Mouse (Mus musculus): ENCODE results near the gene Ncapd3. TPM values are rescaled to one million over a fixed set of nuclear protein-coding genes. Genes with fewer than 3 reads are reported as not detected.

Ncapd3 gene
- total RNA-seq, 4 experiments from 2014 or later = 17.8 to 22.9 (median 21.7) TPM

DNA sequence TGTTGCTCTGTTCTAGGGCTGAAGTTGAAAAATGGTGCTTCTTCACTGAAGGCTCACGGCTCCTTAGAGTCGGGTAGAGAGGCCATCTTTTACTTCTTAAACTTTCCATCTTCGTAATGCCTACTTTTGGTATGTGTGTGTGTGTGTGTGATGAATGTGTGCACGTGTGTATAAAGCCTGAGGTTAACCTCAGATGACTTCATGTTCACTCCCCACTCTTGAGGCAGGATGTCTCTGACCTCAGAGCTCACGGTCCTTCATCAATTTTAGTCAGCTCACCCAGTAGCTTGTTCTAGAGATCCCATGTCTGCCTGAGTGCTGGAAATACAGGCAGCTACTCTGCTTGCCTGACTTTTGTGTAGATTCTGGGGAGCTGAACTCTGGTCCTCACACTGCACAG lies 13.9 kb downstream of the Ncapd3 start:
- no peak for DNase-seq (ENCODE audit: low spot score in 2 of 2)

DNA sequence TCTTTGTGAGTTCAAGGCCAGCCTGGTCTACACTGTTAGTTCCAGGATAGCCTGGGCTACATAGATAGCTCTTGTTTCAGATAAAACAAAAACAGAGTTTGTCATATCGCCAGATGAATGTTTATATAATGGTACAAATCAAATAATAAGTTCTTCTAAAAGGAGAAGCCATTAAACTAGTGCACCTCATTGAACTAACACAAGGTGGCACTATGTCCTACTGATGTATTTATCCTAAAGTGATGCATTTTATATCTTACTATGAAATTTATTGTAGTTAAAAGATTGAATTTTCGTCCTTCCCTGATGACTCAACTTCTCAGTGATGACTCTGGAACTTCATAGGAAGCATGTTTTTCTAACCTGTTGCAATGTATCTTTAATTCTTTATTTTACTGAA lies 19.5 kb downstream of the Ncapd3 start:
- no peak for DNase-seq (ENCODE audit: low spot score in 2 of 2)

DNA sequence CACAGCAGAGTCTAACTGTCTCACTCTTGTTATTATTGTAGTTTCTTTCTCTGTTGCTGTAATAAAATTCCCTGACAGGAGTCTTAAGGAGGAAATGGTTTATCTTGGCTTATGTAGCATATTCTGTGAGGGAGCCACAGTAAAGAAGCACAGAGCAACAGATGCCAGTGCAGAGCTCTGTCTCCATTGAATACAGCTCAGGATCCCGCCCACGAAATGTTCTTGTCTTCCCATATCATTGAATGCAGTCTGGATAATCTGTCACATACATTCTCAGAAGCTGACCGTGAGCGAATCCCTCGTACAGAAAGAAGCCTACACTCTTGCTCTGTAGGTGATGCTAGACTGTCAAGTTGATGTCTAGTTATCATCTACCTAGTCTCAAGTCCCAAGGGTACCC lies 28.4 kb downstream of the Ncapd3 start:
- peak; percentile 43 to 44 for DNase-seq (ENCODE audit: low spot score in 2 of 2)

DNA sequence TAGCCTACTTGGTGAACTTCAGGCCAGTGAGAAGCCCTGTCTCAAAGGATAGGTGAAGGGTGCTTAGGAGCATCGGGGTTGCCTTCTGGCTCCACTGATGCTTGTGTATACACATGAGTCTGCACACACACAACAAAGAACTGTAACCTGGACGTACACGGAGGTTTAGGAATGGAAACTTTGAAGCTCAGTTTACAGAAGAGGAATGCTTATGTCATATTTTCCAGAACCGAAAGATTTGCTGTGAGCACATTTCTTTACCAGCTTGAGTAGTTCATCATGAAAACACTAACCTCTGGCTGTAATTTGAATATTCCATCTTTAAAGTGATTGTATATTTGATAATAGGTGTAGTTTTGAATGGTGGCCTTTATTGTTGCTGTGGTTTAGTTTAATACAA lies 40.9 kb downstream of the Ncapd3 start:
- no peak for DNase-seq (ENCODE audit: low spot score in 2 of 2)

DNA sequence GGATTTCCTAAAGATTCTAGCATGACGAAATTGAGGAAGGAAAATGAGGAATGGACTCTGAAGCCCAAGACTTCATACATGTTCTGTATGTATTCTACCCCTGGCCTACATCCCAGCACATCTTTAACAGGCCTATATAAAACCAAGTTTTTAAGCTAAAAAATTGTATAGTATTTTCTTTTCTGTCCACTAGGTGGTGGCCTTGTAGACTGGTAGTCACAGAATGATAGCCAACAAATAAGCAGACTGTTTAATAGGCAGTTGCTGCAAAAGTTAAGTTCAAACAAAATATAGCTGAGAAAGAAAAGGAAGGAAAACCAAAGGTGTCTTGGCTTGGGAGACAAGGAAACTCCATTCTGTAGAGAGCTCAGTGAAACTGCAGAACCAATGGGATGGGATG lies 44.7 kb downstream of the Ncapd3 start:
- no peak for DNase-seq (ENCODE audit: low spot score in 2 of 2)

DNA sequence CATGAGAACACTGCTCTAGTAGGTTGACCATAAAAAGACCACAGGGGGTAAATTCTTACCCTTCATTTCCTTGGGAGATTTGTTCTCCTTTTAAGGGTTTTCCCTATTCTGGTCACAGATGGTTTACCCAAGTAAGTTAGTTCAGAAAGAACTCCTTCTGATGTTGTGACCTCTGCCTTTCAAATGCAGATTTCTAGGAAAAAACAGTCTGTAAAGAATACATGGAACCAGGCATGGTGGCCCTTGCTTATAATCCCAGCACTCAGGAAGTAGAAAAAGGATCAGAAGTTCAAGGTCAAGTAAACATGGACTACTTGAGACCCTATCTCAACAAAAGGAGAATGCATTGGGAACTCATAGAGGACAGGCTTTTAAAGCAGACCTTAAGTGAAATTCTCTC lies 45.8 kb downstream of the Ncapd3 start:
- DNase-seq (ENCODE audit: low spot score in 2 of 2) = no peak

DNA sequence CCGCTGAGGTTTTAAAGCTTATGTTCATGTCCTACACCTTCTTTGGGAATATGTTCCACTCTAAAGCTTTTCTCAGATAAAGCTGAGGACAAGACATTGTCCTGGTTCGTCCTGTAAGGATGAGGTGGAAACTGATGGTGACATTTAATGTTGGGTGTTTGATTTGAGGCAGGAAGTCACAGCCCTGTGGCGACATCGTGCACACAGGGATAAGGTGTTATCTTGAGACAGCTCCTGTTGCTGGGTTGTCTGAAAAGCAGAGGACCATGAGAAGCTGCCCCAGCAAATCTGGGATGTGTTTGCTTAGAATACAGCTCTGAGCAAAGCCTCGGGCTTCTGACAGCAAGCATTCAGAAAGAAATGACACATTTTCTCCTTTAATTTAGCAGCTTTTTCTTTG lies 56.3 kb downstream of the Ncapd3 start:
- no peak for DNase-seq (ENCODE audit: low spot score in 2 of 2)

DNA sequence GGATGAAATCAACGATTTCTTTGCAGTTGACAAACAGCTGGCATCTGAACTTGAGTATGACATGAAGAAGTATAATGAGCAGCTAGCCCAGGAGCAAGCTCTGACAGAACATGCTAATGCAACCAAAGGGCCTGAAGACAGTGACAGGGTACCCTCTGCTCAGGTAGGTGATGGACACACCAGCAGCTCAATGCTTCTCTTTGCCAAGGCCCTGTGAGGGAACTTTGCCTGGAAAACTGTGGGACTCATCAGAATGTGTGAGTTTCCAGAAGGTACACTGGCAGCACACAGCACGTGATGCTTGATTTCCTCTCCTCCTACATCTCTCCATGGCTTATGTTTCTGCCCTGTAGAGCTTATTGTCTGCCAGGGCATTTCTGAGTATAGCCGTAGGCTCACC lies 57.4 kb downstream of the Ncapd3 start:
- DNase-seq (ENCODE audit: low spot score in 2 of 2) = no peak

DNA sequence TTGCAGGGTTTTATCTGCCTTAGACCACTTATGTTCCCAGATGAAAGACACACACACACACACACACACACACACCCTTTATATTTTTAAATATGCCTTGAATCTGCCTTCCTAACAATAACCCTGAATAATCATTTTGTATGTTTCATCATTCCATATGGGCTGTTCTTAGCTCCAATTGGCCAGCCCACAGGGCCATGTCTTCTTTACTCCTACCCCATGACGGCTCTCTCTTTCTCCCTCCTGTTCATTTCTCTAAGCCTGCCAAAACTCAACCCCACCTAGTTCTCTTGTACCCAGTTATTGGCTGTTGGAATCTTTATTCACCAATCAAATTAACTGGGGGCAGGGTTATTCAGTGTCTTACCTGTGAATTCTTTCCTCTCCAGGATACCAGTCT lies 60.2 kb downstream of the Ncapd3 start:
- DNase-seq (ENCODE audit: low spot score in 2 of 2) = peak in 1 of 2 experiments; percentile 57

DNA sequence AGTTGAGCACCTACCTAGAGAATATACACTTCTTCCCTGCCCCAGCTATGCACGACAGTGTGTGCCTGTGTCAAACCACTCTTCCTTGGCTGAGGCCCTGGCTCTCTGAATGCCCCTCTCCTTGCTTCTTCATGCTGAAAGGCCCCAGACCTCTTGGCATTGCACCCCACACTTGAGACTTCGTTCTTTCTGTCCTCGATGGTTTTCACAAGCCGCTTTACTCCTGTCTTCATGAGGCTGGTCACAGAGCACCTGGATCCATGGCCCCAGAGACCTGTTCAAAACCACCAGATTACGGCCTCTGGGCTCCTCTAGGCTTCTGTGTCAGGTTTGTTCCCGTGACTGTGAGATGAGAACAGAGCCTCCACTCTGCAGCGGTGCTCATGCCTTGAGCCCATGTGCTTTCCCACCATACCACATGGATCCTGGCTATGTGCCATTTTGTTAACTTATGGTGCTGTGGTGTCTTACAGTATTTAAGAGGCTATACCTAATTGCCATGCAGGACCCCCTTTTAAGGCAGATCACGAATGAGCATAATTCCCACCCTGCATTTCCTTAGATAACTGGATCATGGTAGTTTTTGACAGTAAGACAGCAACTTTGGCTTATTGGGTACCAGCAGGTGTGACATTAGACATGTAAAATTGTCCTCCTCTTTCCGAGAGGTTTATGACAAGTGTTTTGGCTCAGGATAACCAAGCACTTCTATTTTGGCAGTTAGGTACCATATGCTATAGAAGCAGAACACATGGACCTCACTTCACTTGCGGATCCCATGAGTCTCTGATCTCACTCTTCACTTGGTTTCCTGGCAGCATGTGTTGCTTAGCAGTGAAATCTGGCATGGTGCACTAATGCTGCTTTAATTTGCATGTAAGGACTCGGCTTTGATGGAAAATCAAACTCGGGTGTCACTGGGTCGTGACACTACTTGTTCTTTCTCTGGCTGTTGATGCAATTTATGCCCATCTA lies 61.1 kb downstream of the Ncapd3 start:
- DNase-seq (ENCODE audit: low spot score in 2 of 2) = peak; percentile 68 to 72

DNA sequence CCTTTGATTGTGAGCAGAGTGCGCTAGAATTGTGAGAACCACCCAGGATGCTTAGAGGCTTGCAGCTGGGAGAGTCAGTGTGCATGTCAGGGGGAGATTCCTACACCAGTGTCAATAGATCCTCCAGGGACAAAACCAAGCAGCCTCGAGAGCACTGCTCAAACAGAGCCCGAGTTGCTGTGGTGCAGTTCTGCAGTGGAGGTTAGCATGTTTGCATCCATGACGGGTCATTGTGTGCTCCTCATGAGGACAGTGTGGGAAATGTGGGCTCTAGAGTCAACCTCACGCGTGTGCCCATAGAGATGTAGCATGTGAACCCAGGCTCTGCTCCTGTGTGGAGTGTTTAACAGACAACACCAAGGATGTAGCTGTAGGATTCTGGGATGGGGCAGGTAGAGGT lies 62.9 kb downstream of the Ncapd3 start:
- DNase-seq (ENCODE audit: low spot score in 2 of 2) = no peak

DNA sequence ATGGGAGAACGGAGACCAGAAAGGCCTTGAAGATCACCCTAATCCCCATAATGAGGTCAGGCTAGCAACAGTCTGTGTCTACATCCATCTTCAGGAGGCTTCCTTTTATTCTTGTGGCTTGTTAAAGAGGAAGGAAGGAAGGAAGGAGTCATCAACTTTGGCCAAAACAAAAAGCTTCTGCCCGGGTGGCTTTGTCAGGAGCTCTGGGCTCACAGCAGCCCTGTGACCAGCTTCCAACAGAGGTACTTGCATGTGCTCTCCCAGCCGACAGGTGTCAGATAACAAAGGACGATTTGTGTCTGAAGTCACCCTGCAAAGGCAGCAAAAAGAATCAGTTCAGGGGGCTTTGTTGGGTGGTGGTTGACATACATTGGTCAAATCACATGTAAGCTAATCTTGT lies 68.1 kb downstream of the Ncapd3 start:
- DNase-seq (ENCODE audit: low spot score in 2 of 2) = no peak

DNA sequence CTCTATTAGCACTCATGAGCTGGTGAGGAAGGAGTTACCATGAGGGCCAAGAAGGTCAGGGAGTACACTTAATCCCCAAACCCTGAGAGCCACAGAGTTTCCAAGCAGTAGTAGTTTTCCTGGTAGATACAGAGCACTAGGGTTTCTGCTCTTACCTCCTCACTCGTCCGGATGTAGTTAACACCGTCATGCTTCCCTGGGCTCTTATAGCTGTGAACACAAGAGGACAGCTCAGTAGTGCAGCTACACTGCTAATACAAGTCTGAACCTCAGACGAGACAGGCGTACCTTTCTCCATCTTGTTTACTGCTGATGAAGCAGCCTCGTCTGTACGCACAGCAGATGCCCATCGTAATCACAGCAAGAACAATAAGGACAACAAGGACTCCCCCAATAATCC lies 68.6 kb downstream of the Ncapd3 start:
- DNase-seq (ENCODE audit: low spot score in 2 of 2) = no peak

DNA sequence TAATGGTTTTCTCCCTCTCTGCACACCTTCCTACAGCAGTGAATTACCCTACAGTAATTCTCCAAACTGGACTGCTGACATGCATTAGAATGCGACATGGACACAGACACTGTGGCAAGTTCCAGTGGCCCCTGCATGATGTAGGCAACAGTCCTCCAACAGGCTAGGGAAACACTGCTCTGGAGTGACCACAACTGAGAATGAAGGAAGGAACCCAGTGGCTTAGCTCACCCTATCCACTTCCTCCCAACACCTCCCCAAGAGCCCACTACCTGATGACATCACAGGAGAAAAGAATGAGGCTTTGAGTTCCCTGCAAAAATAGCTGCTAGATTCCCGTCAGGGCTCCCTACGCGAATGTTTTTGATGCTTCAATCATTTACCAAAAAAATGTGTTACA lies 69.5 kb downstream of the Ncapd3 start:
- DNase-seq (ENCODE audit: low spot score in 2 of 2) = no peak

DNA sequence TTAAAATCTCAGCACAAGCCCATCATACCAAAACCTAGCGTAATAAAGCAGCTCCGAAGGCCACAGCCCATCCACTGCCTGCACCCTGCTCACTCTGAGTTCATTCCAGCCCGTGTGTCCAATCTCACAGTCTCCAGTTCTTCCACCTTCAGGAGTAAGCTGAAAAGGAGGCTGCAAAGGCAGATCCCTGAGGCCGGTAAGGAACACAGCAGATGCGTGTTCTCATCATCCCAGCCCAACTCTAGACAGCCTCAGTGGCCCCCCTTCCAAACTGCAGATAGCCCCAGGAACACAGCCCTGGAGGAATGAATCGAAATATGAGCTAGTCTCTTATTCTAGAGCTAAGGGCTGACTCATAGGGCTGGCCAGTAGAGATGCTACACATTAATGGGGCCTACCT lies 71.5 kb downstream of the Ncapd3 start:
- no peak for DNase-seq (ENCODE audit: low spot score in 2 of 2)

DNA sequence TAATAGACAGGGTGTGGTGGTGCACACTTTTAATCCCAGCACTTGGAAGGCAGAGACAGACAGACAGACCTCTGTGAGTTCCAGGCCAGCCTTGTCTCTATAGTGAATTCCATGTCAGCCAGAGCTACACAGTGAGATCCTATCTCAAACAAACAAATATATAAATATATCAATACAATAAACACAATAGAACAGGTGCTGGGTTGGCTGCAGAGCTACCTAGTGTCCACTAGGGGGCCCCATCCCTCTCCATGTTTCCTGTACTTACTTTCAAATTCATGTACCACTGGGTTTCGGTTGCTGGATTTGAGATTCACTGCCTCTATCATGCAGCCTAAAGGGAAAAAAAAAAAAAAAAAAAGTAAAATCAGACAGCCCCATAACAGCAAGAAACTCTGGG lies 76.1 kb downstream of the Ncapd3 start:
- peak; percentile 47 to 55 for DNase-seq (ENCODE audit: low spot score in 2 of 2)

DNA sequence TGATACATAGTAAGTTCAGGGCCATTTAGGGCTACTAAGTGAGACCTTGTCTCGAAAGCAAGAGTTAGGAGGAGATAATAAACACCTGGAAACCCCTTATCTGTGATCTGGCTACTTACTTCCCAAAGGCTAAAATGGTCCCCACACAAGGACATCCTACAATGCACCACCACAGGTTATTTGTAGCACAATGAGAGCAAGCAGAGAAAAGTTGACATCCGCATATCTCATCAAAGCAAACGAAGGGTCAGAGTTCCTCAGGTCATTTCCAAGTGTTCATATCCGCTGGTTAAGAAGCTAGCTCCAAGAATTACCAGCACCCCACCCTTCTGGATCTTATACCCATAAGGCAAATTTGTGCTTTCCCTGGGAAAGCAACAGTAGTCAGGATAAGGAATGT lies 78.5 kb downstream of the Ncapd3 start:
- no peak for DNase-seq (ENCODE audit: low spot score in 2 of 2)

DNA sequence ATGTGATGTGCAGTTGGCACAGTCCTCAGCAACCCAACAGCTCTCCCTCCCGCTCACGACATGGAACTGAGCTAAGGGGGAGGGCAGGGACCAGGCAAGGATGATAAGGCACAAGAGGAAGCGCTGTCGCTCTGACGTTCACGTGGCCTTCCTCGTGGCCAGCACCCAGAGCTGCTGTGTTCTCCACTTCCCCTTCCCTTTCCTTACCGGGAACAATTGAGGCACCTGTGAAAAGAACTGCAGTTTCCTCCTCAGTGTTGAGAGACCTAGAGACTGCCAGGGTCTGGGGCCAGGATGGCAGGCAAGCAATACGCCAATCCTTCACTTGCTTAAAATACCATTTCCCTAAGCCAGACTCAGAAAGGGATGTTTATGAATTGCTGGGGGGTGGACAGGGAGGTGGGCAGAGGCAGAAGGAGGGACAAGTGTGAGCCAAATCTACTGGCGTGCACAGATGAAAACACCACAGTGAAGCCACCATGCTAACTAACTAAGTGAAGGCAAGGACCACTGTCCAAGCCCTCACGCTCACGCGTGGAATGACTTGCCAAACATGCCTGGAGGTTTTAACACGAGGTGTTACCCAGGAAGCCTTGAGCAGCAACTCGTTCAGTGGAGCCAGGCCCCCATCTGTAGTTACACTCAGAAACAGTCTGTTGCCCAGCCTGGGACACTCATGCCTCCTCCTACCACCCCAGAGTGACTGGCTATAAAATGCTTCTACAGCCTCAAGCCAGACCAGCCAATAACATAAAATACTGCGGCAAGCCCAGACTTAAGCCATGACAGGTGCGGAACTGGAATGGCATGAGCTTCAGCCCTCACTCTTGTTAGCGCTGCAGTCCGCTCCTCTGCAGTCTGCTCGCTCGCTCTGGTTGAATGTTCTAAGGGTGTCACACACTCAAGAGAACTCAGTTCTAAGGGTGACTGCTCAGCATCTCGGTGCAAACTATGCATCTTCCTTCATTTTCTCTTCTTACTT lies 79.8 kb downstream of the Ncapd3 start:
- peak in 1 of 2 experiments; percentile 38 for DNase-seq (ENCODE audit: low spot score in 2 of 2)

DNA sequence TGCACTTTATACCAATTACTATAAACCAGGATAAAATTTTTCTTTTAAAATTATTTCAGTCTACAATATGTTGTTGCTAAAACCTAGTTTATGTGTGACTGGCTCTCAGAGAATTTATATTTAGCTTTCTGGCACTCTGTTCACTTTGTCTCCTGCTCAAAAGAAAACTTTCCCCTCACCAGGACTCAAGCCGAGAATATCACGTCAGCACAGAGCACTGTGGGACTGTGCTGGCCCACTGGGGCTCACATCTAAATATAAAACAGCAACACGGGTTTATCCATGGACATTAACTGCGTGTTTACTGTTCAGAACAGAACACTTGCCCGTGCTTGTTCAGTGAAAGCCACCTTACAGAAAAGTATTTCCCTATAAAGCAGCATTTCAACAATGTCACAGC lies 80.7 kb downstream of the Ncapd3 start:
- DNase-seq (ENCODE audit: low spot score in 2 of 2) = no peak

DNA sequence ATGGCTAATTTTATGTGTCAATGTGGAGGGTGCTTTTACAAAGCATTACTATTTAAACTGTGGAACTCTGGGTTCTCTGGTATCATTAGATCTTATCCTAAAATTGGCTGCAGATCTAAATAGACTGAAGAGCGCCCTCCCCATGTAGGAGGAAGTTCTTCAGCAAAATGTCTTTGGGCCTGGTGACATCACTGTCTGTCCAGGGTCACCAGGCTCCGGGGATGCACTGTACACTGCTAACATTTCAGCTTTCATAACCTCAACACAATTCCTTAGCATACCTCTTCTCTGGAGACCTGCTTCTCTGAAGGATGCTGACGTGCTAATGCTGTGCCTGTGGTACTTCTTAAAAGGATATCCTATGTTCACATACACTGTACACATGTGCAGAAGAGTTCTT lies 81.8 kb downstream of the Ncapd3 start:
- DNase-seq (ENCODE audit: low spot score in 2 of 2) = no peak

DNA sequence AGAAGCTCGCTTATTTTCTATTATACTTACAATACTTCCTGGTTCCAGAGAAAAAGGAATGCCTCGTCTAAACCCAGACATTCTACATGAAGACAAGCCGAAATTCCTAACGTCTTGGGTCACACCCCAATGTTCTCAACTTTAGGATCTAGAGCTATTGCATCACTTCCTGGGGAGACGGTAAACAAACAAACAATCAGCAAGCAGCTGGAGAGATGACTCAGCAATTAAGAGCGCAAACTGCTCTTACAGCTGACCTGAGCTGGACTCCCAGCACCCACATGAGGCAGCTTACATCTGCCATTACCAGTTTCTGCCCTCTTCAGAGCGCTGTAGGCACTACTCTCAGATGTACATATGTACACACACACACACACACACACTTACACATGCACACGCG lies 91.3 kb downstream of the Ncapd3 start:
- DNase-seq (ENCODE audit: low spot score in 2 of 2) = no peak

DNA sequence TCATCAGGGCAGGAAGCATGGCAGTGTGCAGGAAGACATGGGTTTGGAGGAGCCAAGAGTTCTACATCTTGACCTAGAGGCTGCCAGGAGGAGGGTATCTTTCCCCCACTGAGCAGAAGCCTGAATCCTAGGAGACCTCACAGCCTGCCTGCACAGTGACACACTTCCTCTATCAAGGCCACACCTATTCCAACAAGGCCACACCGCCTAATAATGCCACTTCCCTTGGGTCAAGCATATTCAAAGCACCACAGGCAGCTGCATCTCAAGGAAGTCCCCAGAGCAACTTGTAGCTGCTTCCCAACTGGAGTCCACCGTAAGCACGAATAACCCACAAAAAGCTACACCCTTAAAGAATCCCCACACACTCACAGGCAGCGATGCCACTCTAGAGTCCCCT lies 92.1 kb downstream of the Ncapd3 start:
- no peak for DNase-seq (ENCODE audit: low spot score in 2 of 2)
